Mouse (Mus musculus) neural tube, embryonic 15.5 days (tissue): Measurements from ENCODE around the gene Eps15l1. TPM values are rescaled to one million over a fixed set of nuclear protein-coding genes. Genes with fewer than 3 reads are reported as not detected.
A peak's percentile ranks its signal among the peaks of the same experiment; 100 is the strongest.

Experiments
- ATAC-seq: fragments of 200-750 bp; cut with Nextera tagmentation; 2 replicates; pipeline ENCODE4 v1.8.0; 2017; ENCODE audit warnings: mild to moderate bottlenecking, moderate TSS enrichment, moderate library complexity; ENCODE audit not compliant: low FRiP score
- H3K27ac ChIP-seq: fragments of 300-500 bp; sonication (generic); replicated peaks from 2 replicates; pipeline ENCODE4 v1.5.1; 2015; ENCODE audit warnings: mild to moderate bottlenecking, inconsistent platforms
- H3K27me3 ChIP-seq: fragments of 300-500 bp; sonication (generic); replicated peaks from 2 replicates; pipeline ENCODE4 v1.6.1; 2015; ENCODE audit warnings: inconsistent platforms
- H3K36me3 ChIP-seq: fragments of 300-500 bp; sonication (generic); 2 replicates; pipeline ENCODE4 v1.6.1; 2015; ENCODE audit warnings: inconsistent platforms
- H3K4me1 ChIP-seq: fragments of 300-500 bp; sonication (generic); 2 replicates; pipeline ENCODE4 v1.6.1; 2015; ENCODE audit warnings: inconsistent platforms
- H3K4me2 ChIP-seq: fragments of 300-500 bp; sonication (generic); 2 replicates; pipeline ENCODE4 v1.6.1; 2015; ENCODE audit warnings: inconsistent platforms, mild to moderate bottlenecking, moderate library complexity
- H3K4me3 ChIP-seq: fragments of 300-500 bp; sonication (generic); replicated peaks from 2 replicates; pipeline ENCODE4 v1.5.1; 2015; ENCODE audit warnings: mild to moderate bottlenecking, inconsistent platforms
- H3K9ac ChIP-seq: fragments of 300-500 bp; sonication (generic); replicated peaks from 2 replicates; pipeline ENCODE4 v1.6.1; 2015; ENCODE audit warnings: mild to moderate bottlenecking, inconsistent platforms
- H3K9me3 ChIP-seq: fragments of 300-500 bp; sonication (generic); replicated peaks from 2 replicates; pipeline ENCODE4 v1.6.1; 2016; ENCODE audit warnings: inconsistent platforms
- WGBS: fragments of 180-500 bp; shearing (Covaris S2); methylation state at CpG from one replicate; pipeline ENCODE4 v1.1.7; 2015; ENCODE audit warnings: mixed read lengths; 5-methylcytosine and 5-hydroxymethylcytosine counted together
- polyA plus RNA-seq: library from polyadenylated mRNA; unstranded; fragments of >200 nt; fragmentation: Nextera tagmentation; extraction: Ambion mirVana; gene quantifications from 2 replicates; pipeline ENCODE4 v1.2.1, GENCODE M21; 2015

Eps15l1 gene
- polyA plus RNA-seq, 1 experiment from 2014 or later = 51.5 TPM

GRCm38 (mm10) chr8:72443994-72444350, 22.7 kb upstream of the Eps15l1 start:
- H3K36me3 ChIP-seq = peaks cover 3% of the 10 kb centered on the region; the same call in 1 of the 2 replicates
- peaks cover 34% of the 10 kb centered on the region for H3K4me1 ChIP-seq
- no peaks in the 10 kb centered on the region for H3K27me3 ChIP-seq
- peak overlapping the region; percentile 73 for H3K27ac ChIP-seq
- peak overlapping the region; percentile 46 for H3K9ac ChIP-seq
- H3K4me3 ChIP-seq = peak overlapping the region; percentile 48
- H3K4me2 ChIP-seq = peak overlapping the region; percentile 68
- ATAC-seq = peak; percentile 73
- WGBS = 33% methylated on average over 6 of the region's 6 CpGs
- no peaks in the 10 kb centered on the region for H3K9me3 ChIP-seq

GRCm38 (mm10) chr8:72443338-72443993, 22.2 kb upstream of the Eps15l1 start, which contains the start of the genes Calr3 and 1700030K09Rik:
TSS of gene Calr3 (minus strand) at chr8:72443870.
TSS of gene 1700030K09Rik (plus strand) at chr8:72443880.
- H3K27me3 ChIP-seq = no peaks in the 10 kb centered on the region
- H3K27ac ChIP-seq = peak within 1 kb of the TSS; percentile 73
- H3K4me2 ChIP-seq = peak within 1 kb of the TSS; percentile 68
- WGBS = 5% methylated on average over 34 of the region's 34 CpGs
- no peaks in the 10 kb centered on the region for H3K9me3 ChIP-seq
- ATAC-seq = peak; percentile 99
- peak within 1 kb of the TSS; percentile 48 for H3K4me3 ChIP-seq
- peak within 1 kb of the TSS; percentile 46 for H3K9ac ChIP-seq
- 0 out of 2 replicates have a peak, but pooled peaks cover 3% of the 10 kb centered on the region for H3K36me3 ChIP-seq
- H3K4me1 ChIP-seq = peaks cover 34% of the 10 kb centered on the region

- Histone ChIP-seq H3K4me3 (no peak overlapping the region), H3K9ac (no peak overlapping the region), H3K27me3 (no peaks in the 10 kb centered on the region), H3K9me3 (no peaks in the 10 kb centered on the region), H3K4me2 (no peak overlapping the region), H3K4me1 (peaks cover 4% of the 10 kb centered on the region), H3K27ac (no peak overlapping the region), H3K36me3 (no peaks in the 10 kb centered on the region)
- WGBS = 74% methylated on average over 8 of the region's 8 CpGs
- ATAC-seq = no peak
Observed at GRCm38 (mm10) chr8:72438248-72439015, 17.2 kb upstream of the Eps15l1 start.

- Histone ChIP-seq H3K36me3 (no peaks in the 10 kb centered on the region), H3K4me2 (no peak overlapping the region), H3K9me3 (no peaks in the 10 kb centered on the region), H3K4me3 (no peak overlapping the region), H3K27me3 (no peaks in the 10 kb centered on the region), H3K27ac (no peak overlapping the region), H3K9ac (no peak overlapping the region), H3K4me1 (no peaks in the 10 kb centered on the region)
- 25% methylated on average over 2 of the region's 2 CpGs for WGBS
- no peak for ATAC-seq
Observed at GRCm38 (mm10) chr8:72434952-72435351, 13.7 kb upstream of the Eps15l1 start.

- Histone ChIP-seq H3K4me1 (no peaks in the 10 kb centered on the region), H3K4me2 (no peak overlapping the region), H3K4me3 (no peak overlapping the region), H3K9me3 (no peaks in the 10 kb centered on the region), H3K36me3 (no peaks in the 10 kb centered on the region), H3K27me3 (no peaks in the 10 kb centered on the region), H3K9ac (no peak overlapping the region), H3K27ac (no peak overlapping the region)
- ATAC-seq = no peak
- WGBS = 52% methylated on average over 13 of the region's 13 CpGs
Observed at GRCm38 (mm10) chr8:72429676-72430075, 8.4 kb upstream of the Eps15l1 start.

- H3K9ac ChIP-seq = no peak overlapping the region
- H3K4me2 ChIP-seq = no peak overlapping the region
- peaks cover 31% of the 10 kb centered on the region for H3K4me1 ChIP-seq
- H3K4me3 ChIP-seq = no peak overlapping the region
- no peak overlapping the region for H3K27ac ChIP-seq
- H3K27me3 ChIP-seq = no peaks in the 10 kb centered on the region
- no peak for ATAC-seq
- no peaks in the 10 kb centered on the region for H3K9me3 ChIP-seq
- 56% methylated on average over 1 of the region's 1 CpGs for WGBS
- no peaks in the 10 kb centered on the region for H3K36me3 ChIP-seq
Observed at GRCm38 (mm10) chr8:72422926-72423325, 1.7 kb upstream of the Eps15l1 start.

- Histone ChIP-seq H3K27ac (peak overlapping the region; percentile 85), H3K4me1 (peaks cover 53% of the 10 kb centered on the region), H3K4me2 (peak overlapping the region; percentile 82), H3K27me3 (no peaks in the 10 kb centered on the region), H3K9ac (peak overlapping the region; percentile 90), H3K4me3 (peak overlapping the region; percentile 75), H3K9me3 (no peaks in the 10 kb centered on the region), H3K36me3 (no peaks in the 10 kb centered on the region)
- ATAC-seq = peak; percentile 69
- WGBS = under 1% methylated on average over 67 of the region's 73 CpGs
Observed at GRCm38 (mm10) chr8:72420571-72421361, 494 bp downstream of the Eps15l1 start.

GRCm38 (mm10) chr8:72418073-72418472, 3.2 kb downstream of the Eps15l1 start:
- Histone ChIP-seq H3K27ac (no peak overlapping the region), H3K36me3 (0 out of 2 replicates have a peak, but pooled peaks cover 3% of the 10 kb centered on the region), H3K4me1 (peaks cover 70% of the 10 kb centered on the region), H3K4me2 (no peak overlapping the region), H3K9ac (no peak overlapping the region), H3K27me3 (no peaks in the 10 kb centered on the region), H3K4me3 (no peak overlapping the region), H3K9me3 (no peaks in the 10 kb centered on the region)
- 92% methylated on average over 4 of the region's 4 CpGs for WGBS
- ATAC-seq = no peak

- peaks cover 67% of the 10 kb centered on the region for H3K4me1 ChIP-seq
- ATAC-seq = no peak
- no peak overlapping the region for H3K9ac ChIP-seq
- H3K27ac ChIP-seq = no peak overlapping the region
- no peaks in the 10 kb centered on the region for H3K27me3 ChIP-seq
- no peak overlapping the region for H3K4me3 ChIP-seq
- peaks cover 3% of the 10 kb centered on the region; the same call in 1 of the 2 replicates for H3K36me3 ChIP-seq
- 86% methylated on average over 2 of the region's 2 CpGs for WGBS
- H3K4me2 ChIP-seq = no peak overlapping the region
- no peaks in the 10 kb centered on the region for H3K9me3 ChIP-seq
Observed at GRCm38 (mm10) chr8:72415252-72415651, 6.0 kb downstream of the Eps15l1 start.

- ATAC-seq = no peak
- no peak overlapping the region for H3K9ac ChIP-seq
- H3K36me3 ChIP-seq = peaks cover 3% of the 10 kb centered on the region; the same call in 1 of the 2 replicates
- H3K27ac ChIP-seq = no peak overlapping the region
- no peaks in the 10 kb centered on the region for H3K9me3 ChIP-seq
- H3K4me3 ChIP-seq = no peak overlapping the region
- no peak overlapping the region for H3K4me2 ChIP-seq
- peaks cover 61% of the 10 kb centered on the region for H3K4me1 ChIP-seq
- 92% methylated on average over 7 of the region's 7 CpGs for WGBS
- H3K27me3 ChIP-seq = no peaks in the 10 kb centered on the region
Observed at GRCm38 (mm10) chr8:72413839-72414238, 7.4 kb downstream of the Eps15l1 start.

GRCm38 (mm10) chr8:72409443-72409842, 11.8 kb downstream of the Eps15l1 start:
- H3K27ac ChIP-seq = no peak overlapping the region
- no peaks in the 10 kb centered on the region for H3K9me3 ChIP-seq
- H3K4me1 ChIP-seq = peaks cover 22% of the 10 kb centered on the region
- H3K4me3 ChIP-seq = no peak overlapping the region
- 50% methylated on average over 3 of the region's 3 CpGs for WGBS
- no peaks in the 10 kb centered on the region for H3K27me3 ChIP-seq
- no peak overlapping the region for H3K4me2 ChIP-seq
- H3K36me3 ChIP-seq = peaks cover 3% of the 10 kb centered on the region; the same call in 1 of the 2 replicates
- H3K9ac ChIP-seq = no peak overlapping the region
- 0 out of 2 replicates have a peak, but pooled peaks have one; percentile 23 for ATAC-seq
